Comparison of ENCODE assay signal across 15 mouse cellular contexts in the genomic region with DNA sequence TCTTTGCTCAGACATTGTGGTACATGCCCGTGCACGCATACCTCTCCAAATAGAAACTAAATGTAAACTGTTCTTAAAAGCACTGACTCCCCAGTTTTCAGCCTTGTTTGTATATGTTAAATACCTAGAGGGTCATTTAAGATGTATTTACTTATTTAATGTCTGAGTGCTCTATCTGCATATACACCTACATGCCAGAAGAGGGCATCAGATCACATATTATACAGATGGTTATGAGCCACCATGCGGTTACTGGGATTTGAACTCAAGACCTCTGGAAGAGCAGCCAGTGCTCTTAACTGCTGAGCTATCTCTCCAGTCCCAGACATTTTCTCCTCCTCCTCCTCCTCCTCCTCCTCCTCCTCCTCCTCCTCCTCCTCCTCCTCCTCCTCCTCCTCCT. TPM values are rescaled to one million over a fixed set of nuclear protein-coding genes. Genes with fewer than 3 reads are reported as not detected.
A peak's percentile ranks its signal among the peaks of the same experiment; 100 is the strongest.
DNase-seq lines count a peak whose midpoint lies in the region; ATAC-seq and TF ChIP-seq lines count a peak whose summit lies in the region.
"Had no signal": no experiment of that assay in that cellular context is flagged by ENCODE, and none has a peak within 500 bp of the region (broad histone marks: within the 10 kb centered on the region; RNA-seq: fewer than 3 reads in every experiment).

No protein-coding gene starts in this region.

- H3K9ac ChIP-seq in intestine, postnatal 0 days (ENCODE audit: low read depth, low read length), result no peak overlapping the region
- H3K9ac ChIP-seq in intestine, embryonic 15.5 days, result no peak overlapping the region
- no peak overlapping the region for H3K9ac ChIP-seq in midbrain, postnatal 0 days (replicated peaks; ENCODE audit: low read length, poor library complexity, severe bottlenecking)
- no peak overlapping the region for H3K9ac ChIP-seq in midbrain, embryonic 13.5 days (replicated peaks)
- H3K9ac ChIP-seq: embryonic facial prominence, embryonic 13.5 days; lung, embryonic 15.5 days had no signal

- no peaks in the 10 kb centered on the region for H3K36me3 ChIP-seq in intestine, postnatal 0 days (ENCODE audit: control insufficient read depth, insufficient read depth)
- H3K36me3 ChIP-seq in intestine, embryonic 15.5 days, result no peaks in the 10 kb centered on the region
- no peaks in the 10 kb centered on the region for H3K36me3 ChIP-seq in midbrain, postnatal 0 days (ENCODE audit: insufficient read depth, low read length)
- no peaks in the 10 kb centered on the region for H3K36me3 ChIP-seq in midbrain, embryonic 13.5 days
- H3K36me3 ChIP-seq: embryonic facial prominence, embryonic 13.5 days; lung, embryonic 15.5 days had no signal

- DNase-seq in midbrain, postnatal 0 days (ENCODE audit: low spot score), result no peak
- peak; percentile 31 for DNase-seq in R1 (ENCODE audit: low read depth, low spot score)
- no peak for DNase-seq in urinary bladder, adult 18-20 months (ENCODE audit: low spot score in 2 of 2)
- DNase-seq in heart, adult 9 months (ENCODE audit: low spot score in 2 of 2), result no peak
- DNase-seq in kidney, adult 9 months, result no peak
- DNase-seq: adrenal gland, adult 8-10 months; cerebellum, adult 11-12 months; thymus, postnatal 25 days had no signal

- no peak overlapping the region for H3K4me2 ChIP-seq in intestine, postnatal 0 days (replicated peaks; ENCODE audit: low read depth)
- no peak overlapping the region for H3K4me2 ChIP-seq in intestine, embryonic 15.5 days (replicated peaks)
- H3K4me2 ChIP-seq in midbrain, postnatal 0 days (ENCODE audit: low read depth, low read length, poor library complexity, severe bottlenecking), result no peak overlapping the region
- no peak overlapping the region for H3K4me2 ChIP-seq in midbrain, embryonic 13.5 days (replicated peaks)
- H3K4me2 ChIP-seq: embryonic facial prominence, embryonic 13.5 days; lung, embryonic 15.5 days had no signal

- peak; percentile 58 for TF ChIP-seq CTCF in intestine, postnatal 0 days (IDR thresholded peaks at IDR 0.05; ENCODE audit: low read depth)
- peak; percentile 45 for TF ChIP-seq CTCF in midbrain, postnatal 0 days (IDR thresholded peaks at IDR 0.05)

- WGBS in intestine, postnatal 0 days, result 74% methylated on average over 3 of the region's 3 CpGs
- WGBS in intestine, embryonic 15.5 days, result 71% methylated on average over 3 of the region's 3 CpGs
- WGBS in midbrain, postnatal 0 days, result 85% methylated on average over 3 of the region's 3 CpGs
- 83% methylated on average over 3 of the region's 3 CpGs for WGBS in midbrain, embryonic 13.5 days

- no peak overlapping the region for H3K27ac ChIP-seq in intestine, postnatal 0 days (ENCODE audit: low read depth, low read length)
- no peak overlapping the region for H3K27ac ChIP-seq in intestine, embryonic 15.5 days
- no peak overlapping the region for H3K27ac ChIP-seq in midbrain, postnatal 0 days (ENCODE audit: low read depth, low read length)
- no peak overlapping the region for H3K27ac ChIP-seq in midbrain, embryonic 13.5 days
- H3K27ac ChIP-seq: embryonic facial prominence, embryonic 13.5 days; lung, embryonic 15.5 days had no signal

- ATAC-seq in intestine, postnatal 0 days, result no peak
- ATAC-seq in intestine, embryonic 15.5 days, result no peak
- ATAC-seq in midbrain, postnatal 0 days (ENCODE audit: low FRiP score), result no peak
- no peak for ATAC-seq in midbrain, embryonic 13.5 days
- ATAC-seq: forebrain, embryonic 16.5 days had no signal

- no peak overlapping the region for H3K4me3 ChIP-seq in intestine, postnatal 0 days (ENCODE audit: low read depth, low read length)
- no peak overlapping the region for H3K4me3 ChIP-seq in intestine, embryonic 15.5 days (replicated peaks)
- H3K4me3 ChIP-seq in midbrain, postnatal 0 days (ENCODE audit: low read depth, low read length), result no peak overlapping the region
- no peak overlapping the region for H3K4me3 ChIP-seq in midbrain, embryonic 13.5 days (replicated peaks)
- H3K4me3 ChIP-seq: embryonic facial prominence, embryonic 13.5 days; lung, embryonic 15.5 days; myocyte had no signal

- H3K27me3 ChIP-seq in intestine, postnatal 0 days (replicated peaks; ENCODE audit: control insufficient read depth, insufficient read depth, low read length), result no peaks in the 10 kb centered on the region
- H3K27me3 ChIP-seq in intestine, embryonic 15.5 days (replicated peaks), result no peaks in the 10 kb centered on the region
- H3K27me3 ChIP-seq in midbrain, postnatal 0 days (ENCODE audit: insufficient read depth, low read length), result no peaks in the 10 kb centered on the region
- no peaks in the 10 kb centered on the region for H3K27me3 ChIP-seq in midbrain, embryonic 13.5 days
- H3K27me3 ChIP-seq: embryonic facial prominence, embryonic 13.5 days; lung, embryonic 15.5 days had no signal

- no peaks in the 10 kb centered on the region for H3K4me1 ChIP-seq in intestine, postnatal 0 days (replicated peaks; ENCODE audit: control insufficient read depth, insufficient read depth, low read length)
- H3K4me1 ChIP-seq in intestine, embryonic 15.5 days (replicated peaks), result no peaks in the 10 kb centered on the region
- no peaks in the 10 kb centered on the region for H3K4me1 ChIP-seq in midbrain, postnatal 0 days (ENCODE audit: insufficient read depth, low read length)
- no peaks in the 10 kb centered on the region for H3K4me1 ChIP-seq in midbrain, embryonic 13.5 days (replicated peaks)
- H3K4me1 ChIP-seq: embryonic facial prominence, embryonic 13.5 days; lung, embryonic 15.5 days had no signal

- H3K9me3 ChIP-seq in intestine, postnatal 0 days (ENCODE audit: control insufficient read depth), result no peaks in the 10 kb centered on the region
- no peaks in the 10 kb centered on the region for H3K9me3 ChIP-seq in intestine, embryonic 15.5 days
- no peaks in the 10 kb centered on the region for H3K9me3 ChIP-seq in midbrain, postnatal 0 days (ENCODE audit: low read length)
- no peaks in the 10 kb centered on the region for H3K9me3 ChIP-seq in midbrain, embryonic 13.5 days
- H3K9me3 ChIP-seq: embryonic facial prominence, embryonic 13.5 days; lung, embryonic 15.5 days had no signal

RNA-seq across cellular contexts. Expression of a gene that starts 14.6 kb away (rescaled TPM):
- polyA plus RNA-seq in intestine, postnatal 0 days (2015; fragmentation: Nextera tagmentation; extraction: Ambion mirVana), result 0.35 and 0.52 TPM in 2 replicates
- 0.37 and 0.62 TPM in 2 replicates for polyA plus RNA-seq in intestine, embryonic 15.5 days (2015; fragmentation: Nextera tagmentation; extraction: Ambion mirVana)
- total RNA-seq in midbrain, postnatal 0 days (2014; rRNA removed), result 23.7 and 29.5 TPM in 2 replicates
- 0.53 and 0.54 TPM in 2 replicates for polyA plus RNA-seq in midbrain, postnatal 0 days (2015; fragmentation: Nextera tagmentation; extraction: Ambion mirVana)
- polyA plus RNA-seq in midbrain, embryonic 13.5 days (2015; fragmentation: Nextera tagmentation; extraction: Ambion mirVana), result 0.66 and 1.1 TPM in 2 replicates

RNA-seq across cellular contexts. Expression of a gene that starts 20.2 kb away (rescaled TPM):
- polyA plus RNA-seq in intestine, postnatal 0 days (2015; fragmentation: Nextera tagmentation; extraction: Ambion mirVana), result 1.6 and 2.0 TPM in 2 replicates
- polyA plus RNA-seq in intestine, embryonic 15.5 days (2015; fragmentation: Nextera tagmentation; extraction: Ambion mirVana), result 2.6 and 3.2 TPM in 2 replicates
- 25.9 and 42.3 TPM in 2 replicates for total RNA-seq in midbrain, postnatal 0 days (2014; rRNA removed)
- 4.2 and 4.7 TPM in 2 replicates for polyA plus RNA-seq in midbrain, postnatal 0 days (2015; fragmentation: Nextera tagmentation; extraction: Ambion mirVana)
- polyA plus RNA-seq in midbrain, embryonic 13.5 days (2015; fragmentation: Nextera tagmentation; extraction: Ambion mirVana), result 6.7 and 7.0 TPM in 2 replicates
